In genomic region chr5:76183043-76183749, GRCm38 (mm10) we compare ENCODE assay signal across 8 mouse cellular contexts. TPM values are rescaled to one million over a fixed set of nuclear protein-coding genes. Genes with fewer than 3 reads are reported as not detected.
A peak's percentile ranks its signal among the peaks of the same experiment; 100 is the strongest.
DNase-seq lines count a peak whose midpoint lies in the region; ATAC-seq and TF ChIP-seq lines count a peak whose summit lies in the region.

No protein-coding gene starts in this region.

- no peaks in the 10 kb centered on the region for H3K27me3 ChIP-seq in heart, embryonic 12.5 days (replicated peaks)
- H3K27me3 ChIP-seq in CH12.LX (replicated peaks): peaks cover 8% of the 10 kb centered on the region
- H3K27me3 ChIP-seq in forebrain, embryonic 13.5 days: peaks cover 3% of the 10 kb centered on the region; the same call in 1 of the 2 replicates
- no peaks in the 10 kb centered on the region for H3K27me3 ChIP-seq in liver, embryonic 14.5 days (ENCODE audit: control insufficient read depth, insufficient read depth, low read length)

- WGBS in heart, embryonic 12.5 days: 38% methylated on average over 17 of the region's 17 CpGs
- WGBS in forebrain, embryonic 13.5 days: 39% methylated on average over 17 of the region's 17 CpGs
- 38% methylated on average over 17 of the region's 17 CpGs for WGBS in liver, embryonic 14.5 days (ENCODE audit: insufficient replicate concordance)

- H3K9ac ChIP-seq in heart, embryonic 12.5 days: peak overlapping the region; percentile 89
- peak overlapping the region; percentile 54 for H3K9ac ChIP-seq in CH12.LX (ENCODE audit: insufficient read depth, low read depth)
- H3K9ac ChIP-seq in forebrain, embryonic 13.5 days: peak overlapping the region; percentile 97
- H3K9ac ChIP-seq in liver, embryonic 14.5 days (replicated peaks): peak overlapping the region; percentile 44

- TF ChIP-seq CTCF in CH12.LX (conservative IDR thresholded peaks at IDR 0.05 in 1 of 2, IDR thresholded peaks at IDR 0.05 in 1 of 2; ENCODE audit: low read depth in 2 of 2, low read length in 2 of 2): no peak
- no peak for TF ChIP-seq CTCF in liver, embryonic 14.5 days (IDR thresholded peaks at IDR 0.05; ENCODE audit: low read depth)

- in situ Hi-C loops in CH12.LX (cut with MboI; ENCODE audit: low pct_ligation_motif_present, low pct_unique_long_range_greater_than_20kb, low sequenced_read_pairs): no loop called here

- TF ChIP-seq POLR2A in CH12.LX (IDR thresholded peaks at IDR 0.05; ENCODE audit: low read depth, low read length): no peak

- no peaks in the 10 kb centered on the region for H3K9me3 ChIP-seq in heart, embryonic 12.5 days (replicated peaks)
- H3K9me3 ChIP-seq in CH12.LX (replicated peaks; ENCODE audit: low read length): no peaks in the 10 kb centered on the region
- H3K9me3 ChIP-seq in forebrain, embryonic 13.5 days (replicated peaks): no peaks in the 10 kb centered on the region
- no peaks in the 10 kb centered on the region for H3K9me3 ChIP-seq in liver, embryonic 14.5 days (ENCODE audit: control insufficient read depth, low read length)

- H3K4me2 ChIP-seq in heart, embryonic 12.5 days: peak overlapping the region; percentile 72
- H3K4me2 ChIP-seq in CH12.LX (ENCODE audit: insufficient read depth, low read depth, poor library complexity, severe bottlenecking): peak overlapping the region; percentile 97
- H3K4me2 ChIP-seq in forebrain, embryonic 13.5 days: peak overlapping the region; percentile 79
- peak overlapping the region; percentile 84 for H3K4me2 ChIP-seq in liver, embryonic 14.5 days (ENCODE audit: low read depth)

- no peak for TF ChIP-seq RAD21 in CH12.LX (IDR thresholded peaks at IDR 0.05; ENCODE audit: low read depth, low read length)

- peaks cover 32% of the 10 kb centered on the region for H3K4me1 ChIP-seq in heart, embryonic 12.5 days (replicated peaks)
- peaks cover 3 to 29% of the 10 kb centered on the region in 2 experiments; a peak in 2 of 4 replicates for H3K4me1 ChIP-seq in CH12.LX (ENCODE audit: control insufficient read depth in 1 of 2, insufficient read depth in 2 of 2)
- peaks cover 34% of the 10 kb centered on the region for H3K4me1 ChIP-seq in forebrain, embryonic 13.5 days
- peaks cover 9 to 26% of the 10 kb centered on the region in 2 experiments for H3K4me1 ChIP-seq in liver, embryonic 14.5 days (replicated peaks; ENCODE audit: control insufficient read depth in 2 of 2, insufficient read depth in 2 of 2, low read length in 1 of 2)

- H3K36me3 ChIP-seq in heart, embryonic 12.5 days: peaks cover 3% of the 10 kb centered on the region; the same call in 1 of the 2 replicates
- H3K36me3 ChIP-seq in CH12.LX (replicated peaks in 1 of 2; ENCODE audit: control insufficient read depth in 1 of 2, insufficient read depth in 1 of 2, low read length in 1 of 2): peaks cover 0 to 12% of the 10 kb centered on the region in 2 experiments
- 0 out of 2 replicates have a peak, but pooled peaks cover 3% of the 10 kb centered on the region for H3K36me3 ChIP-seq in forebrain, embryonic 13.5 days (ENCODE audit: poor library complexity, severe bottlenecking)
- H3K36me3 ChIP-seq in liver, embryonic 14.5 days (replicated peaks; ENCODE audit: control insufficient read depth, insufficient read depth, low read depth): no peaks in the 10 kb centered on the region

- DNase-seq in heart, postnatal 4 days: no peak
- DNase-seq in CH12.LX (ENCODE audit: extremely low read depth): no peak
- no peak for DNase-seq in liver, embryonic 14.5 days (ENCODE audit: low read depth in 3 of 3, low spot score in 3 of 3)
- no peak for DNase-seq in yolk sac, embryonic 10.5 days (ENCODE audit: low spot score)
- no peak for DNase-seq in cerebellum, postnatal 36 days
- DNase-seq in urinary bladder, postnatal 14 days (ENCODE audit: low spot score): no peak

- H3K4me3 ChIP-seq in heart, embryonic 12.5 days: peak overlapping the region; percentile 91
- H3K4me3 ChIP-seq in CH12.LX (replicated peaks in 1 of 3; ENCODE audit: low read depth in 2 of 3, low read length in 2 of 3, poor library complexity in 1 of 3): peak overlapping the region; percentile 45 to 89 (median 83)
- peak overlapping the region; percentile 91 for H3K4me3 ChIP-seq in forebrain, embryonic 13.5 days
- peak overlapping the region; percentile 61 to 82 for H3K4me3 ChIP-seq in liver, embryonic 14.5 days (ENCODE audit: insufficient read depth in 1 of 2, low read depth in 2 of 2, low read length in 2 of 2)

- dilution Hi-C loops in CH12.LX (cut with MboI; ENCODE audit: extremely low pct_ligation_motif_present, extremely low pct_unique_long_range_greater_than_20kb, low sequenced_read_pairs): no loop called here

- H3K27ac ChIP-seq in heart, embryonic 12.5 days (ENCODE audit: poor library complexity, severe bottlenecking): peak overlapping the region; percentile 96; the same call in 1 of the 2 replicates
- H3K27ac ChIP-seq in CH12.LX (ENCODE audit: insufficient read depth, low read depth): no peak overlapping the region
- no peak overlapping the region for H3K27ac ChIP-seq in forebrain, embryonic 13.5 days
- H3K27ac ChIP-seq in liver, embryonic 14.5 days: no peak overlapping the region

- H3K79me2 ChIP-seq in CH12.LX (replicated peaks; ENCODE audit: control insufficient read depth, extremely low read depth, insufficient read depth, poor library complexity, severe bottlenecking): peaks cover 26% of the 10 kb centered on the region

- TF ChIP-seq EP300 in CH12.LX (IDR thresholded peaks at IDR 0.05; ENCODE audit: low read length): no peak
- TF ChIP-seq EP300 in liver, embryonic 14.5 days (IDR thresholded peaks at IDR 0.05; ENCODE audit: low read depth): no peak

- ATAC-seq in heart, embryonic 12.5 days (ENCODE audit: insufficient number of reproducible peaks, low FRiP score): no peak; the same call in 1 of the 2 replicates
- ATAC-seq in forebrain, embryonic 13.5 days: no peak
- ATAC-seq in liver, embryonic 14.5 days (ENCODE audit: insufficient read depth): peak; percentile 46

TF ChIP-seq in CH12.LX, 34 proteins besides CTCF, POLR2A, EP300 and RAD21:
- TF ChIP-seq ETS1 (conservative IDR thresholded peaks at IDR 0.05; ENCODE audit: low read depth, low read length): no peak
- no peak for TF ChIP-seq RCOR1 (conservative IDR thresholded peaks at IDR 0.05; ENCODE audit: low read depth, low read length)
- peak; percentile 56; the same call in 1 of the 2 replicates for TF ChIP-seq SIN3A (IDR thresholded peaks at IDR 0.05; ENCODE audit: low read length)
- no peak for TF ChIP-seq PAX5 (IDR thresholded peaks at IDR 0.05; ENCODE audit: low read length)
- no peak for TF ChIP-seq MEF2A (IDR thresholded peaks at IDR 0.05; ENCODE audit: borderline replicate concordance, low read depth, low read length)
- TF ChIP-seq CHD1 (IDR thresholded peaks at IDR 0.05; ENCODE audit: low read depth, low read length): no peak
- no peak for TF ChIP-seq POLR2AphosphoS2 (IDR thresholded peaks at IDR 0.05; ENCODE audit: low read depth, low read length)
- no peak for TF ChIP-seq NRF1 (IDR thresholded peaks at IDR 0.05; ENCODE audit: low read depth, low read length)
- TF ChIP-seq ZNF384 (IDR thresholded peaks at IDR 0.05; ENCODE audit: low read depth, low read length): peak; percentile 54
- no peak for TF ChIP-seq UBTF (IDR thresholded peaks at IDR 0.05; ENCODE audit: low read depth, low read length)
- no peak for TF ChIP-seq TBP (conservative IDR thresholded peaks at IDR 0.05; ENCODE audit: low read depth, low read length)
- no peak for TF ChIP-seq GABPA (IDR thresholded peaks at IDR 0.05; ENCODE audit: insufficient replicate concordance, low read depth, low read length)
- TF ChIP-seq NELFE (IDR thresholded peaks at IDR 0.05; ENCODE audit: low read depth, low read length): no peak
- no peak for TF ChIP-seq USF1 (IDR thresholded peaks at IDR 0.05; ENCODE audit: low read depth, low read length)
- no peak for TF ChIP-seq MYC (IDR thresholded peaks at IDR 0.05; ENCODE audit: low read depth, low read length)

RNA-seq across cellular contexts. Expression of gene Tmem165, which starts 0.5 kb away (rescaled TPM):
- 109 and 112 TPM in 2 replicates for polyA plus RNA-seq in heart, embryonic 12.5 days (2016; fragmentation: Nextera tagmentation; extraction: Ambion mirVana)
- total RNA-seq in heart, postnatal 4 days (2021): 10 to 100 TPM; 49.4 to 50.4 TPM
- total RNA-seq in CH12.LX (2012; rRNA removed) (64.2 and 70.8 TPM in 2 replicates), CH12.LX (2014; rRNA removed) (144 and 161 TPM in 2 replicates)
- 96.0 and 96.2 TPM in 2 replicates for polyA plus RNA-seq in CH12.LX (2012; ENCODE audit: insufficient read length, low read depth)
- polyA plus RNA-seq in forebrain, embryonic 13.5 days (2015; fragmentation: Nextera tagmentation; extraction: Ambion mirVana): 54.2 and 55.5 TPM in 2 replicates
- 17.6 and 23.8 TPM in 2 replicates for polyA plus RNA-seq in liver, embryonic 14.5 days (2012; rRNA removed)
- 33.2 and 34.5 TPM in 2 replicates for polyA plus RNA-seq in liver, embryonic 14.5 days (2014; fragmentation: Nextera tagmentation; extraction: Ambion mirVana)

RNA-seq across cellular contexts. Expression of gene Srd5a3, which starts 43.1 kb away (rescaled TPM):
- 27.2 and 29.1 TPM in 2 replicates for polyA plus RNA-seq in heart, embryonic 12.5 days (2016; fragmentation: Nextera tagmentation; extraction: Ambion mirVana)
- 10 to 100 TPM; 20.8 to 23.7 TPM for total RNA-seq in heart, postnatal 4 days (2021)
- total RNA-seq in CH12.LX (2012; rRNA removed) (8.6 and 10.4 TPM in 2 replicates), CH12.LX (2014; rRNA removed) (15.2 and 18.8 TPM in 2 replicates)
- polyA plus RNA-seq in CH12.LX (2012; ENCODE audit: insufficient read length, low read depth): 14.7 and 19.9 TPM in 2 replicates
- polyA plus RNA-seq in forebrain, embryonic 13.5 days (2015; fragmentation: Nextera tagmentation; extraction: Ambion mirVana): 15.4 and 16.5 TPM in 2 replicates
- polyA plus RNA-seq in liver, embryonic 14.5 days (2012; rRNA removed): 8.8 and 9.0 TPM in 2 replicates
- polyA plus RNA-seq in liver, embryonic 14.5 days (2014; fragmentation: Nextera tagmentation; extraction: Ambion mirVana): 12.1 and 14.3 TPM in 2 replicates

Comparison
In these comparisons a context has a peak if more than half of its experiments do, and no peak if none do; other contexts are left out.
1. H3K9ac ChIP-seq: peak in every context shown above with its lines; median percentile 97 in forebrain, embryonic 13.5 days; 89 in heart, embryonic 12.5 days; 54 in CH12.LX; 44 in liver, embryonic 14.5 days.